Mouse (Mus musculus): ENCODE measurements around the gene Cbr2. TPM values are rescaled to one million over a fixed set of nuclear protein-coding genes. Genes with fewer than 3 reads are reported as not detected.

Gene Cbr2
- polyA plus RNA-seq, 1 experiment from 2014 or later, result 0.82 TPM

GRCm38 (mm10) chr11:120709551-120709950, 22.4 kb downstream of the Cbr2 start:
- DNase-seq (ENCODE audit: low spot score) (no peak), ATAC-seq (ENCODE audit: low FRiP score) (no peak)
- Histone ChIP-seq H3K9me3 (ENCODE audit: control insufficient read depth, low read length) (no peaks in the 10 kb centered on the region), H3K27me3 (ENCODE audit: control insufficient read depth, insufficient read depth, low read length) (no peaks in the 10 kb centered on the region; the same call in 1 of the 2 replicates), H3K4me1 (replicated peaks; ENCODE audit: control insufficient read depth, insufficient read depth, low read length) (peaks cover 25% of the 10 kb centered on the region), H3K9ac (ENCODE audit: low read depth, low read length) (no peak overlapping the region), H3K27ac (ENCODE audit: low read depth, low read length) (no peak overlapping the region), H3K4me3 (ENCODE audit: low read depth, low read length) (no peak overlapping the region), H3K36me3 (ENCODE audit: control insufficient read depth, insufficient read depth, low read length) (0 out of 2 replicates have a peak, but pooled peaks cover 4% of the 10 kb centered on the region), H3K4me2 (replicated peaks; ENCODE audit: low read depth, low read length) (no peak overlapping the region)
- WGBS, result 76% methylated on average over 2 of the region's 2 CpGs

- Histone ChIP-seq H3K9me3 (ENCODE audit: control insufficient read depth, low read length) (no peaks in the 10 kb centered on the region), H3K4me1 (replicated peaks; ENCODE audit: control insufficient read depth, insufficient read depth, low read length) (peaks cover 29% of the 10 kb centered on the region), H3K36me3 (ENCODE audit: control insufficient read depth, insufficient read depth, low read length) (0 out of 2 replicates have a peak, but pooled peaks cover 4% of the 10 kb centered on the region), H3K27ac (ENCODE audit: low read depth, low read length) (no peak overlapping the region), H3K4me3 (ENCODE audit: low read depth, low read length) (no peak overlapping the region), H3K27me3 (ENCODE audit: control insufficient read depth, insufficient read depth, low read length) (no peaks in the 10 kb centered on the region; the same call in 1 of the 2 replicates), H3K9ac (ENCODE audit: low read depth, low read length) (no peak overlapping the region), H3K4me2 (replicated peaks; ENCODE audit: low read depth, low read length) (no peak overlapping the region)
- no peak for DNase-seq (ENCODE audit: low spot score)
- 33% methylated on average over 5 of the region's 5 CpGs for WGBS
- ATAC-seq (ENCODE audit: low FRiP score), result no peak
These were observed 23.9 kb downstream of the Cbr2 start for GRCm38 (mm10) chr11:120707969-120708368.

GRCm38 (mm10) chr11:120707225-120707624, 24.7 kb downstream of the Cbr2 start:
- Histone ChIP-seq H3K9ac (ENCODE audit: low read depth, low read length) (0 out of 2 replicates have a peak overlapping the region, but pooled peaks have one; percentile 12), H3K9me3 (ENCODE audit: control insufficient read depth, low read length) (no peaks in the 10 kb centered on the region), H3K4me3 (ENCODE audit: low read depth, low read length) (no peak overlapping the region), H3K4me2 (replicated peaks; ENCODE audit: low read depth, low read length) (0 out of 2 replicates have a peak overlapping the region, but pooled peaks have one; percentile 19), H3K4me1 (replicated peaks; ENCODE audit: control insufficient read depth, insufficient read depth, low read length) (peaks cover 25% of the 10 kb centered on the region), H3K27me3 (ENCODE audit: control insufficient read depth, insufficient read depth, low read length) (no peaks in the 10 kb centered on the region; the same call in 1 of the 2 replicates), H3K27ac (ENCODE audit: low read depth, low read length) (0 out of 2 replicates have a peak overlapping the region, but pooled peaks have one; percentile 36), H3K36me3 (ENCODE audit: control insufficient read depth, insufficient read depth, low read length) (0 out of 2 replicates have a peak, but pooled peaks cover 4% of the 10 kb centered on the region)
- no peak; the same call in 1 of the 2 replicates for ATAC-seq (ENCODE audit: low FRiP score)
- 9% methylated on average over 12 of the region's 12 CpGs for WGBS
- DNase-seq (ENCODE audit: low spot score), result peak; percentile 25

- H3K9ac ChIP-seq (ENCODE audit: low read depth, low read length), result no peak overlapping the region
- peak; percentile 3 for DNase-seq (ENCODE audit: low spot score)
- WGBS, result 61% methylated on average over 5 of the region's 5 CpGs
- H3K9me3 ChIP-seq (ENCODE audit: control insufficient read depth, low read length), result no peaks in the 10 kb centered on the region
- 0 out of 2 replicates have a peak, but pooled peaks cover 8% of the 10 kb centered on the region for H3K36me3 ChIP-seq (ENCODE audit: control insufficient read depth, insufficient read depth, low read length)
- 0 out of 2 replicates have a peak overlapping the region, but pooled peaks have one; percentile 30 for H3K27ac ChIP-seq (ENCODE audit: low read depth, low read length)
- H3K4me2 ChIP-seq (replicated peaks; ENCODE audit: low read depth, low read length), result 0 out of 2 replicates have a peak overlapping the region, but pooled peaks have one; percentile 3
- peaks cover 22% of the 10 kb centered on the region for H3K4me1 ChIP-seq (replicated peaks; ENCODE audit: control insufficient read depth, insufficient read depth, low read length)
- no peak overlapping the region for H3K4me3 ChIP-seq (ENCODE audit: low read depth, low read length)
- no peak for ATAC-seq (ENCODE audit: low FRiP score)
- no peaks in the 10 kb centered on the region; the same call in 1 of the 2 replicates for H3K27me3 ChIP-seq (ENCODE audit: control insufficient read depth, insufficient read depth, low read length)
These were observed 25.8 kb downstream of the Cbr2 start for GRCm38 (mm10) chr11:120706120-120706519.

GRCm38 (mm10) chr11:120704486-120705325, 27.2 kb downstream of the Cbr2 start:
- no peaks in the 10 kb centered on the region for H3K9me3 ChIP-seq (ENCODE audit: control insufficient read depth, low read length)
- peak; percentile 33 for DNase-seq (ENCODE audit: low spot score)
- WGBS, result 5% methylated on average over 8 of the region's 8 CpGs
- H3K27ac ChIP-seq (ENCODE audit: low read depth, low read length), result peak overlapping the region; percentile 33; the same call in 1 of the 2 replicates
- peak; percentile 27; the same call in 1 of the 2 replicates for ATAC-seq (ENCODE audit: low FRiP score)
- no peak overlapping the region for H3K4me3 ChIP-seq (ENCODE audit: low read depth, low read length)
- peaks cover 22% of the 10 kb centered on the region for H3K4me1 ChIP-seq (replicated peaks; ENCODE audit: control insufficient read depth, insufficient read depth, low read length)
- H3K36me3 ChIP-seq (ENCODE audit: control insufficient read depth, insufficient read depth, low read length), result 0 out of 2 replicates have a peak, but pooled peaks cover 8% of the 10 kb centered on the region
- H3K4me2 ChIP-seq (replicated peaks; ENCODE audit: low read depth, low read length), result no peak overlapping the region
- peak overlapping the region; percentile 41; the same call in 1 of the 2 replicates for H3K9ac ChIP-seq (ENCODE audit: low read depth, low read length)
- no peaks in the 10 kb centered on the region; the same call in 1 of the 2 replicates for H3K27me3 ChIP-seq (ENCODE audit: control insufficient read depth, insufficient read depth, low read length)

- Histone ChIP-seq H3K4me1 (replicated peaks; ENCODE audit: control insufficient read depth, insufficient read depth, low read length) (peaks cover 22% of the 10 kb centered on the region), H3K36me3 (ENCODE audit: control insufficient read depth, insufficient read depth, low read length) (0 out of 2 replicates have a peak, but pooled peaks cover 6% of the 10 kb centered on the region), H3K27me3 (ENCODE audit: control insufficient read depth, insufficient read depth, low read length) (no peaks in the 10 kb centered on the region; the same call in 1 of the 2 replicates), H3K27ac (ENCODE audit: low read depth, low read length) (peak overlapping the region; percentile 33; the same call in 1 of the 2 replicates), H3K9me3 (ENCODE audit: control insufficient read depth, low read length) (no peaks in the 10 kb centered on the region), H3K4me3 (ENCODE audit: low read depth, low read length) (no peak overlapping the region), H3K4me2 (replicated peaks; ENCODE audit: low read depth, low read length) (no peak overlapping the region), H3K9ac (ENCODE audit: low read depth, low read length) (no peak overlapping the region)
- DNase-seq (ENCODE audit: low spot score) (no peak), ATAC-seq (ENCODE audit: low FRiP score) (no peak)
- WGBS, result 41% methylated on average over 15 of the region's 15 CpGs
These were observed 28.0 kb downstream of the Cbr2 start for GRCm38 (mm10) chr11:120703696-120704454.

GRCm38 (mm10) chr11:120697741-120698140, 34.2 kb downstream of the Cbr2 start:
- 69% methylated on average over 9 of the region's 10 CpGs for WGBS
- Histone ChIP-seq H3K27ac (ENCODE audit: low read depth, low read length) (no peak overlapping the region), H3K9me3 (ENCODE audit: control insufficient read depth, low read length) (no peaks in the 10 kb centered on the region), H3K4me3 (ENCODE audit: low read depth, low read length) (no peak overlapping the region), H3K36me3 (ENCODE audit: control insufficient read depth, insufficient read depth, low read length) (peaks cover 8% of the 10 kb centered on the region; the same call in 1 of the 2 replicates), H3K4me2 (replicated peaks; ENCODE audit: low read depth, low read length) (no peak overlapping the region), H3K4me1 (replicated peaks; ENCODE audit: control insufficient read depth, insufficient read depth, low read length) (peaks cover 5% of the 10 kb centered on the region; the same call in 1 of the 2 replicates), H3K9ac (ENCODE audit: low read depth, low read length) (no peak overlapping the region), H3K27me3 (ENCODE audit: control insufficient read depth, insufficient read depth, low read length) (no peaks in the 10 kb centered on the region)
- no peak for ATAC-seq (ENCODE audit: low FRiP score)
- no peak for DNase-seq (ENCODE audit: low spot score)

GRCm38 (mm10) chr11:120696568-120696967, 35.3 kb downstream of the Cbr2 start:
- WGBS, result 94% methylated on average over 6 of the region's 6 CpGs
- Histone ChIP-seq H3K4me3 (ENCODE audit: low read depth, low read length) (no peak overlapping the region), H3K4me2 (replicated peaks; ENCODE audit: low read depth, low read length) (no peak overlapping the region), H3K9me3 (ENCODE audit: control insufficient read depth, low read length) (no peaks in the 10 kb centered on the region), H3K27me3 (ENCODE audit: control insufficient read depth, insufficient read depth, low read length) (no peaks in the 10 kb centered on the region), H3K36me3 (ENCODE audit: control insufficient read depth, insufficient read depth, low read length) (peaks cover 5% of the 10 kb centered on the region; the same call in 1 of the 2 replicates), H3K4me1 (replicated peaks; ENCODE audit: control insufficient read depth, insufficient read depth, low read length) (peaks cover 5% of the 10 kb centered on the region; the same call in 1 of the 2 replicates), H3K9ac (ENCODE audit: low read depth, low read length) (no peak overlapping the region), H3K27ac (ENCODE audit: low read depth, low read length) (no peak overlapping the region)
- ATAC-seq (ENCODE audit: low FRiP score) (no peak), DNase-seq (ENCODE audit: low spot score) (no peak)
